9 mouse cellular contexts compared by ENCODE assay signal in genomic region chr10:4111795-4112139, GRCm38 (mm10).
DNase-seq lines count a peak whose midpoint lies in the region; ATAC-seq and TF ChIP-seq lines count a peak whose summit lies in the region.
"Had no signal": no experiment of that assay in that cellular context is flagged by ENCODE, and none has a peak within 500 bp of the region (broad histone marks: within the 10 kb centered on the region; RNA-seq: fewer than 3 reads in every experiment).

No protein-coding gene starts in this region.

- DNase-seq in heart, adult 8-10 months (ENCODE audit: low spot score) = peak; percentile 44
- no peak for DNase-seq in heart, postnatal 14 days
- no peak for DNase-seq in stomach, postnatal 0 days (ENCODE audit: low spot score)
- no peak for DNase-seq in liver, embryonic 11.5 days (ENCODE audit: low spot score)
- no peak for DNase-seq in cerebellum, adult 9-11 months
- DNase-seq in retina, embryonic 14.5 days (ENCODE audit: low spot score) = no peak
- DNase-seq in gastrocnemius, postnatal 10 days = no peak

- no peaks in the 10 kb centered on the region for H3K9me3 ChIP-seq in stomach, embryonic 14.5 days (ENCODE audit: control insufficient read depth, low read depth, low read length)
- H3K9me3 ChIP-seq in stomach, postnatal 0 days (ENCODE audit: control insufficient read depth, low read length) = no peaks in the 10 kb centered on the region
- H3K9me3 ChIP-seq in liver, embryonic 11.5 days (ENCODE audit: control insufficient read depth, low read length) = no peaks in the 10 kb centered on the region

- TF ChIP-seq EP300 in stomach, postnatal 0 days (optimal IDR thresholded peaks at IDR 0.05) = no peak

- peak overlapping the region; percentile 52; the same call in 1 of the 2 replicates for H3K27ac ChIP-seq in stomach, embryonic 14.5 days (ENCODE audit: low read length)
- no peak overlapping the region for H3K27ac ChIP-seq in stomach, postnatal 0 days (replicated peaks)
- no peak overlapping the region; the same call in 1 of the 2 replicates for H3K27ac ChIP-seq in liver, embryonic 11.5 days (ENCODE audit: low read depth, low read length)

- no peak for TF ChIP-seq CTCF in stomach, postnatal 0 days (IDR thresholded peaks at IDR 0.05; ENCODE audit: low read depth)

- H3K4me3 ChIP-seq in stomach, embryonic 14.5 days (ENCODE audit: low read depth, low read length) = no peak overlapping the region
- H3K4me3 ChIP-seq in stomach, postnatal 0 days (ENCODE audit: low read depth, low read length) = no peak overlapping the region
- H3K4me3 ChIP-seq in liver, embryonic 11.5 days (ENCODE audit: low read depth, low read length) = no peak overlapping the region

- intact Hi-C loops in heart, postnatal 14 days (cut with DNase I) = no loop called here

- WGBS in stomach, embryonic 14.5 days = 68% methylated on average over 8 of the region's 8 CpGs
- WGBS in stomach, postnatal 0 days = 63% methylated on average over 8 of the region's 8 CpGs
- 54% methylated on average over 8 of the region's 8 CpGs for WGBS in liver, embryonic 11.5 days

- H3K36me3 ChIP-seq in stomach, embryonic 14.5 days (ENCODE audit: control insufficient read depth, insufficient read depth, low read length) = no peaks in the 10 kb centered on the region
- no peaks in the 10 kb centered on the region for H3K36me3 ChIP-seq in stomach, postnatal 0 days (ENCODE audit: control insufficient read depth, insufficient read depth, low read length)
- H3K36me3 ChIP-seq in liver, embryonic 11.5 days (ENCODE audit: control insufficient read depth, insufficient read depth, low read length) = 0 out of 2 replicates have a peak, but pooled peaks cover 7% of the 10 kb centered on the region

- no peak overlapping the region for H3K9ac ChIP-seq in stomach, embryonic 14.5 days (replicated peaks; ENCODE audit: low read depth, low read length)
- no peak overlapping the region for H3K9ac ChIP-seq in stomach, postnatal 0 days (ENCODE audit: low read length)
- H3K9ac ChIP-seq in liver, embryonic 11.5 days (ENCODE audit: low read depth, low read length) = no peak overlapping the region

- no peak for ATAC-seq in stomach, embryonic 14.5 days (ENCODE audit: insufficient number of reproducible peaks, insufficient read depth, low FRiP score, low read depth)
- ATAC-seq in stomach, postnatal 0 days (ENCODE audit: low FRiP score, low TSS enrichment) = no peak
- peak; percentile 8; the same call in 1 of the 2 replicates for ATAC-seq in liver, embryonic 11.5 days (replicated peaks; ENCODE audit: low FRiP score)
- ATAC-seq: forebrain, embryonic 14.5 days had no signal

- H3K27me3 ChIP-seq in stomach, embryonic 14.5 days (ENCODE audit: control insufficient read depth, insufficient read depth, low read length) = no peaks in the 10 kb centered on the region
- H3K27me3 ChIP-seq in stomach, postnatal 0 days (ENCODE audit: control insufficient read depth, insufficient read depth, low read length) = no peaks in the 10 kb centered on the region
- no peaks in the 10 kb centered on the region for H3K27me3 ChIP-seq in liver, embryonic 11.5 days (replicated peaks; ENCODE audit: control insufficient read depth, insufficient read depth, low read length)

- peaks cover 35% of the 10 kb centered on the region for H3K4me1 ChIP-seq in stomach, embryonic 14.5 days (ENCODE audit: control insufficient read depth, insufficient read depth, low read length)
- no peaks in the 10 kb centered on the region; the same call in 1 of the 2 replicates for H3K4me1 ChIP-seq in stomach, postnatal 0 days (replicated peaks; ENCODE audit: control insufficient read depth, insufficient read depth)
- H3K4me1 ChIP-seq in liver, embryonic 11.5 days (replicated peaks; ENCODE audit: control insufficient read depth, insufficient read depth, low read length) = peaks cover 12% of the 10 kb centered on the region

- H3K4me2 ChIP-seq in stomach, embryonic 14.5 days (replicated peaks; ENCODE audit: low read depth, low read length) = 0 out of 2 replicates have a peak overlapping the region, but pooled peaks have one; percentile 1
- no peak overlapping the region for H3K4me2 ChIP-seq in stomach, postnatal 0 days (replicated peaks; ENCODE audit: low read depth)
- no peak overlapping the region for H3K4me2 ChIP-seq in liver, embryonic 11.5 days
